Mouse (Mus musculus) urinary bladder, adult 18-20 months (tissue): ENCODE measurements around the gene Esyt2.
A peak's percentile ranks its signal among the peaks of the same experiment; 100 is the strongest.
"Not testable (repeated sequence)": the region's sequence is repeated elsewhere in the genome, so short reads cannot be mapped to it uniquely, and the experiment has no call there.

Experiments
- DNase-seq, 2 experiments: peaks; one replicate each; pipeline ENCODE4 v3.0.0; 2022; ENCODE audit warnings: low spot score in 2 of 2, mixed read lengths in 2 of 2

Gene Esyt2

DNA sequence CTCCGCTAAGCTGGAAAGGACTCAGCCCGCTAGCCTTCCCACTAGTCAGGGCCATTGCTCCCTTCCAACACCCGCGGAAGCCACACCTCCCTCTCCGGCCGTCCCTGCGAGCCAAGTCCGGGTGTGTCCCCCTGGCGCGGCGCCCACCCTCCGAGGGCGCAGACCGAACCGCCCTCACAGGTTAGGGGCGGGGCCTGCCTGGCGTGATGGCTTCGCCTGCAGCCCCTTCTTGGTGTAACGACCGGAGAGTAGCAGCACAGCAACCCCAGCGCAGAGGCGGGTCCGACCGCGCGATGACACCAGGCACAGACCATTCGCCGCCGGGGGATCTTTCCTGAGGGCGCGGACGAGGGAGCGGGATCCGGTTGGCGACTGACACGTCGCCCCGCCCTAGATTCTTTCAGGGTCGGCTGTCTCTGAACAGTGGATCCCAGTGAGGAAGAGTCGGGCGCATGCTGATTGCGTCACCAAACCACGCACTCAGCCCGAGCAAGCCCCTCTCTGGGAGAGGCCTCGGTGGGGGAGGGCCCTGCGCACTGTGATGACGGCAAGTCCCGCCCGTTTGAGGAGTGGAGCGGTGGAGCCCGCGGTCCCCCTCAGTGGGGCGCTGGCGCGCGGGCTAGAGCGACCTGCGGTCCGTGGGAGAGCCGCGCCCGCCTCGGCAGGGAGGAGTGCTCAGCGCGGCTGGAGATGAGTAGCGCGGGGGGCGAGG, at the start of gene Esyt2:
Gene Esyt2, plus strand, starts transcription at position 544 of the 712 bp plus-strand sequence.
- DNase-seq: peak; percentile 98 to 100

DNA sequence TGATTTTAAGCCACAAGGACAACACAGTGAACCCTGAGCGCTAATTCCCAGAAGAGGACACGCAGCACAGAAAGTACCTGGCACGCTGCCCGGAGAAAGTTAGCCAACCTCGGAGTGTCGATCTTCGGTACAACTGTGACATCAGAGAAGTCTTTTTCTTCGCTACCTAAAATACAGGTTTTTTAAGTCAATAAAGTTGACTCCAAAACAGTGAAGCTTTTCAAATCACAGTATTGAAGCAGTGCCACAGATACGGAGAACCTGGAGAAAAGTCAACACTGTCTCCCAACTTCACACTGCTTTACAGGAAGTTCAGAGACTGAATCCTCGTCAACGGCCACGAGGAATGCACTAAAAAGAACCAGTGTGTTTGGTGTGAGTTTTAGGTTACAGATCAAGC, 49.4 kb upstream of the Esyt2 start:
- DNase-seq: peak; percentile 28 to 54

DNA sequence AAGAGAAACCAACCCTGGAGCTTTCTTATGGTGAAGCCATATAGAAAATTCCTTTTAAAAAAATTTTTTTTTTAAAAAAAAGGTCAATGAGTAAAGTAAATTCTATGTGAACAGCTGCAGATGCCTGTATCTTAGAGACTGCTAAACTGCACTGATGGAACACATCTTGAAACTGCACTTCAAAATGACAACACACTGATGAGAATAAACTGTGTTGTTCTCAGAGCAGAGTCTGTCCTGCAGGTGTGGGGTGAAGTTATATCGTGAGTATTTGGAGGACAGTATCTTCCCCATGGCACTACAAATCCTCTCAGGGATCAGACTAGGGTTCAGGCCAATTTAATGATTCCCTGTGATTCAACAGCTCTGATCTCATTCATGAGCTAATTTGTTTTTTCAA, 48.9 kb upstream of the Esyt2 start:
- no peak for DNase-seq

DNA sequence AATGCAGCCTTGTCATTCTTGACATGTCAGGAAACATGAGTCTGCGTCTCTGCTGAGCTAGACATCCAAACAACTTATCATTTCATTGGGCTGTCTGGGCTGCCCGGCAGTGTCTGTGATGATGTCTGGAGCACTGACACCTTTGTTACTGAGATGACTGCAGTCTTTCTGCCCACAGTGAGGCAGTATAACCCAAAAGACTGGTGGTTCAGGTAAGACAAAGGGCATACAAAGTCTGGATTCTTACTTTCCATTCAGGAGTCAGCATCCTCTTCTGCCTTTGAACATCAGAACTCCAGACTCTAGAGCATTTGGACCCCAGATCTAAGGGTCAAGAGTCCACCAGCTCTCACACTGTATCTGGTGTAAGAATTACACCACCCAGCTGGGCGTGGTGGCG, 45.6 kb upstream of the Esyt2 start:
- no peak for DNase-seq

DNA sequence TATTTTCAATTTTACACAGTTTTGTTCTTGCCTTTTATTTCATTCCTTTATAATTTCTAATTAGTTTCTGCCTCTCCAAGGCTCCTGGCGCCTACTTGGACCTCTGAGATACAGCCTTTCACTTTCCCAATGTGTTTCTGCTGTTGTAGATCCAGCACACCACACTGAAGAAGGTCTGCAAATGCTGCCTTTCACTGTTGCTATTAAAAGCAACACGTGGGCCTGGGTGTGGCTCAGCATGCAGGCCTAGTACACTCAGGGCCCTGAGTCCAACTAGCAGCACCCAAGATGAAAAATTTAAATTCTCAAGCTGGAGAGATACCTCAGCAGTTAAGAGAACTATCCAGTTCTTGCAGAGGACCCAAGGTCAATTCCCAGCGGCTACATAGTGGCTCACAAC, 44.3 kb upstream of the Esyt2 start:
- DNase-seq: no peak

DNA sequence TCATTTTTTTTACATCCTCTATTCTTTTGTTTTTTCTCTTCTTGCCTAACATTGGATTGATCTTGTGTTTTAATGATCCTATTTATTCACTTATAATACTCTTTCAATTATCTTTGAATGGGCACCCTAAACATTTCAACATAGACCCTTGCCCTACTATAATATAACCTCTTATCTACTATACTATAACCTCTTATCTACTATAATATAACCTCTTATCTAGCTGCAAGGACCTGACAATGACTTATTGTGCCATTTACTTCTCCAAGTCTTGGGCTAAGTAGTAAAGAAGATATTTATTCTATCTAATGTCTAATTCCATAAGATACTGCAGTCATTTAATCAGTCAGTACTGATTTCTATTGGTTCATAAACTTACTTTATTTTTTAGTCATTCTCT, 42.6 kb upstream of the Esyt2 start:
- no peak for DNase-seq

DNA sequence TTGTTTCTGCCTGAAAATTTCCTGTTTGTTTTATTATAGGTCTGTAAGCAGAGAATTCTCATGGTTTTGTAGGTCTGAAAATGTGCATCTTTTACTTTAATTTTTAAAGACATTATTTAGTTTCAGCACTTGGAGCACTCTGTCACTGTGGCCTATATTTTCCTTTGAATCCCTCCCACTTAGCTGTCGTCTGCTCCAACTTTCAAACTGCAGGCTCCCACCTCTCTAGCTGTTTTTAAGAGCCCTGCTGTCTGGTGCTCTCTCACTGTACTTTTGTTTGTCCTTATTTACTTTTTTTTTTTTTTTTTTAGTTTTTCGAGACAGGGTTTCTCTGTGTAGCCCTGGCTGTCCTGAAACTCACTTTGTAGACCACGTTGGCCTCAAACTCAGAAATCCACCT, 42.2 kb upstream of the Esyt2 start:
- DNase-seq: no peak

DNA sequence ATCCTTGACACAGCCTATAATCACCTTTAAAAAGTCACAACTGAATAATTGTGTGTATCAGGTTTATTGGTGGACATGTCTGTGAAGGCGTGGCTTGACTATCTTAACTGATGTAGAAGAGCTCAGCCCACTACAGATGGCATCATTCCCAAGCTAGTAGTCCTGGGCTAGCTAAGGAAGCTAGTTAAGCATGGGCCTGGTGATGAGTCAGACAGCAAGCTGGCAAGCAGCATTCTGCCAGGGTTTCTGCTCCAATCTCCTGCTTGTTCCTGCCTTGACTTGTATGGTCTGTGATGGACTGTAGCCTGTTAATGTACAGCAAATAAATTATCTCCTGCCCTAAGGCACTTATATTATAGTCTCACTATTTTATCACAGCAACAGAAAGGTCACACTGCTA, 36.4 kb upstream of the Esyt2 start:
- no peak for DNase-seq

DNA sequence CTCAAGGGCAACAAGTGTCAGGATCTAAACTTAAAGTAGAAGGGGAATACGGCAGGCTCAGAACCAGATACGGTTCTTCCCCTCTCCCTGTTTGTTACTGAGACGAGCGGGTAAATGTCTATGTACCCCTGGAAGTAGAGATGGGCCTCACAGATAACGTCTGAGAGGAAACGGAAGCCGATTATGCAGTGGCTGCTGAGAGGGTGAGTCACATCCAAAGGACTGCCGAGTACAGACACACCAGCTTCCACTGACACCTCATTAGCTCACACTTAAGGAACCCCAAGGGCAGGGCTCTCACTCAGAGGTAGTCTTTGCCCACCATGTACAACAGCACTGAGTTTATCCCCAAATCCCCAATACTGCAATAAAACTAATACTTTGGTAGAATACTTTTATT, 26.3 kb upstream of the Esyt2 start:
- no peak for DNase-seq

DNA sequence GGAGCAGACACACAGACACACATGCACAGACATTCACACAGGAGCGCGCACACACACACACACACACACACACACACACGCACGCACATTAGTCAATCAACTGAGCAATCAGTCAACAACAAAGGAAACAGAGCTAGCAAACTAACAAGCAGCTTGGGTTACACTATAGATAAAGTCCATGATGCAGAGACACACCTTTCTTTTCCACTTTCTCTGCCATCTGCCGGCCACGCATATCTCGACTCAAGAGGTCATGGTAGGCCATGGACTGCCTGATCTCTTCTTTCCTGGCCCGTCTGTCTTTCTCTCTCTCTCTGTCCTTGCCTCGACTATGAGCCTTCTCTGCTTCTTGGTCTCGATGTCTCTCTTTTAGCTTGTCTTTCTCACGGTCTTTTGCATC, 25.4 kb upstream of the Esyt2 start:
- DNase-seq: no peak

DNA sequence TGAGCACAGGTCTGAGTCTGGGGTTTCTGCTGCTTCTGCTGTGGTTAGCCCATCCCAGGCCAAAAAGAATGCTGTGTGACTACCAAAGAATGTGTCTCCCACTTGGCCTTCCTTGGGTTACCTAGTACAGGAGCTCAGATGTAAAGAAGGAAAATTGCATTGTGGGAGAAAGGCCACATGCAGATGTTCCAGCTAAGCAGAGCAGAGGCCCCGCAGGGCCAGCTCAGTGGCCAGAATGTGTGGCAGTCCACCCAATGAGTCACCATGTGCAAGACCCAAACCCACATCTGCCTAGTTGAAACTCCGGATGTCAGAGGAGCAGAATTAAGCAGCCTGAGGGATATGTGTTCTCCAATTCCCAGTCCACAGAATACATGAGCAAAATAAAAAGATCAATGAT, 22.7 kb upstream of the Esyt2 start:
- DNase-seq: no peak

DNA sequence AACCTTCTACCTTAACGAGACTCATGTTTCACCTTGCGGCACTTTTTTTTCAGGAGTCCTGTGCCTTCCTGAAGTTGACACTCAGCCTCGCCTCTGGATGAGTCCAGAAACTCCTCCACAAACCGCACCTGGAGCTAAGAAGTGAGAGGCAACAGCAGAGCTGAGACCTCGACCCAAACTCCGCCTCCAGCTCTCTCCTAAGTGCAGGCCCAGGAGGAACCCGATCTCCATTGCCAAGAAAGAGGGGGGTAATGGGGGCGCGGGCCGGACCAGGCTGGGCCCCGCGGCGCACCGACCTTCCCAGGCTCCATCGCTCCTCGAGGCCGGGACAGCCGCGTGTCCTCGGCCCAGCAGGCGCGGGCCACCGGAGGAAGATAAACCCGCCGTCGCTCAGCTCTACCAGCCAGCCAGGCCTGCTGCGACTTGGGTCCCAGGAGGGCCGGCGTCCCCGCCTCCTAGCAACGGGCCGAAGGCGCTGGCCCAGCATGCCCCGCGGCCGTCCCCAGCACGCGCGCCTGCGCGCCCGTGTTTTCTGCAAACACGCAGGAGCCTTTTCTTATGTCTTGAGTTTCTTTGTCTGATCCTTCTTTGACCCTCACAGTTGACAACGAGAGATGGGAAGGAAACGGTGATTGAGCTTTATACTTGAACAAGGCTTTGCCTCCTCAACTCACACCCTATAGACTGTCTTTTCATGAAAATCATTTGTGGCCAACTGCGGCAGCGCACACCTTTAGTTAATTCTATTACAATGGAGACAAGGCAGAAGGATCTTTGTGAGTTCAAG, 18.2 kb upstream of the Esyt2 start, which contains the start of gene Wdr60:
Gene Wdr60, minus strand, starts transcription at position 468 of the 787 bp plus-strand sequence.
- DNase-seq: peak; percentile 84 to 90

DNA sequence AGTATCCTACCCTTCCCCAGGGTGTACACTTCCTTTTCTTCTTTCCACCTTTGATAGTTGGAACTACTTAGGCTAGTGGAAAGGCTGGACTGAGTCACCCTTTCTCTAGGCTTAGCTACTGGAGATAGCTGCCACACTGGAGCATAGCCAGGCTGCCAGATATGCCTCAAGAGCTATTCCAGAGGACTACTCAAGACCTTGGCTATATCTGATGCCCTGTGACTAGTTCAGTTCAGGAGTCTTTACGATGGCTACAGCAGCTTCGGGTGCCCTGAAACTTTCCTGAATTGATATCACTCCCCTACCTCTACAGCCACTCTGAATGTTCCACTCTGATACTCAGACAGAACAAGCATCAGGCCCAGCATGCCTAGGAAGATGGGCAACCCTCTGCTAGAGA, 16.2 kb upstream of the Esyt2 start:
- DNase-seq: no peak

DNA sequence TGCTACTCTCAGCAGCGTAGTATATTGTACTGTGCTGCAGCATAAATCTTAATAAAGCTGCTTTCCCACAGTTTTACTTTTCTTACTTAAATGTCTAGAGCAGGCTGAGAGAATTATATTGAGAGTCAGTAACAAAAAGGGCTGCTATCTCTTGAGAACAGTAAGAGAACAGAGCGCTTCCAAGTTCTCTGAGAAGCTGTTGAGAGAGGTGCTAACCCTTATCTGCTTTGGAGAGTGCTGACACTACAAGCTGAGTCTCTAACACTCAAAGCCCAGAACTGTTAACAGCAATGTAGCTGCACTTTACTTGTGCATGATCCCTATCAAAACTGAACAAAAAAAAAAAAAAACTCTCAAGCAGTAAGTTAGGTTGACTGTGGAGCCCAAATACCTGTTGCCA, 15.7 kb upstream of the Esyt2 start:
- DNase-seq: no peak

DNA sequence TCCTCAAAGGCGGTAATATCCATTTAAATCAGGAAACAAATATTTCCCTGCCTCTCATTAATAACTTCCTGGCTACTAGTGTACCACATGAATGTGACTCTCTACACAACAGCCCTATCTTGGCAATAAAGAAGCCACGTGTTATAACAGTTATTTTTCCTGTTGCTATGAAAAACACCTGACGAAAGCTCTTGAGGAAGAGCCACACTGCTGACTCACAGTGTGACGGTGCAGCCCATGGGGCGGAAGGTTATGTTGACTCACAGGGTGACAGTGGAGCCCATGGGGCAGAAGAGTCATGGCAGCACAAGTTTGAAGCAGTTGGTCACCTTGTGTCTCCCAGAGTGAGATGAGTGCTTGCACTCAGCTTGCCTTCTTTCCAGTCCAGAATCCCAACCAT, 11.5 kb upstream of the Esyt2 start:
- DNase-seq: peak in 1 of 2 experiments; percentile 20

DNA sequence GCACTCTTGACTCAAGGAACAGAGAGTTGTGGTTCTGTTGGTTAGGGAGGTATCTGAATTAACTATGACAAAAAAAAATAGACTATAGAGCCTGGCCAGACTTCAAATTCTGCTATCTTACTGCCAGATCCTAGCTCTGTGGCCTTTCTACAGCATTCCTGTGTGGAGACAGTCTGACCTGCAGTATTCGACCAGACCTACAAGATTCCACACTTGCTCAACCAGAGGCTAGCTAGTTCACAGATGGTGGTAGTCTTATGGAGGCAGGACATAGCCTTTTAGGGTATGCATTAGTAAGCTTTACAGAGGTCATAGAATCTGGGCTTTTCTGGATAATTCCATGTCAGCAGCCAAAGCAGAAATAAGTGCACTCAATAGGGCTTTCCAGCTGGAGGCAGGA, 10.5 kb upstream of the Esyt2 start:
- DNase-seq: no peak

DNA sequence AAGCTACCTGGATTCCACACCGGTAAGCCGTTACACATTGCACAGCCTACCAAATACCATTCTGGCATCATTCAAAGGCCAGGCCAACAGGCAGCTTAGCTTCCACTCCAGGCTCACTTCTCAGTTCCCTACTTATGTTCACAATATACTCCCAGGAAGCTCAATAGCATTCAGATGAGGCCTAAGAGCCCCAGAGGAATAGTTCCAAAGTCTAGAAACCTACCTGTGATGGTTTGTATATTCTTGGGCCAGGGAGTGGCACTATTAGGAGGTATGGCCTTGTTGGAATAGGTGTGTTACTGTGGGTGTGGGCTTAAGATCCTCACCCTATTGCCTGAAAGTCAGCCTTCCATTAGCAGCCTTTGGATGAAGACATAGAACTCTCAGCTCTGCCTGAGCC, 9.9 kb upstream of the Esyt2 start:
- DNase-seq: no peak

DNA sequence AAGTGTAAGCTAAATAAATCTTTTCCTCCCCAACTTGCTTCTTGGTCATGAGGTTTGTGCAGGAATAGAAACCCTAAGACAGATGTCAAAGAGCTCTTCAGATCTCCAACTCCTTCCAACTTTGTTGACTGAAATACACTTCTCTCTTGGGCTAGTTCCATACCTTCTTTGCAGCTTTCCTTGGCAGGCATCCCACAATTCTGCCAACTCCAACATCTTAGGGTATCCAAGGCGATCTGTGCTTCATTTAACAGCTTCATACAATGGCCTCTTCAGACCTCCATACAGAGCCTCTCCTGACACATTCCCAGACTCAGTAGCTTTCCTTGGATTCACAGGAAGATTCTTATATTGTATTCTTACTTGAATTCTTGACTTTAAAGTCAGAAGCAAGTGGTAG, 7.3 kb upstream of the Esyt2 start:
- DNase-seq: no peak

DNA sequence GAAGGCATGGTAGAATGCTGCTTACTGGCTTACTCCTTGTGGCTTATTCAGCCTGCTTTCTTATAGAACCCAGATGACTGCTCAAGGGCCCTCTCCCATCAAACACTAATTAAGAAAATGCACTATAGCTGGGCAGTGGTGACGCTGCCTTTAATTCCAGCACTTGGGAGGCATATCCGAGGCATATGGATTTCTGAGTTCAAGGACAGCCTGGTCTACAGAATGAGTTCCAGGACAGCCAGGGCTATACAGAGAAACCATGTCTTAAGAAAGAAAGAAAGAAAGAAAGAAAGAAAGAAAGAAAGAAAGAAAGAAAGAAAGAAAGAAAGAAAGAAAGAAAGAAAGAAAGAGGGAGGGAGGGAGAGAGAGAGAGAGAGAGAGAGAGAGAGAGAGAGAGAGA, 5.9 kb upstream of the Esyt2 start, which contains the start of gene Gm11027:
Gene Gm11027, plus strand, starts transcription at position 301 of the 400 bp plus-strand sequence.
- DNase-seq: not testable (repeated sequence)

DNA sequence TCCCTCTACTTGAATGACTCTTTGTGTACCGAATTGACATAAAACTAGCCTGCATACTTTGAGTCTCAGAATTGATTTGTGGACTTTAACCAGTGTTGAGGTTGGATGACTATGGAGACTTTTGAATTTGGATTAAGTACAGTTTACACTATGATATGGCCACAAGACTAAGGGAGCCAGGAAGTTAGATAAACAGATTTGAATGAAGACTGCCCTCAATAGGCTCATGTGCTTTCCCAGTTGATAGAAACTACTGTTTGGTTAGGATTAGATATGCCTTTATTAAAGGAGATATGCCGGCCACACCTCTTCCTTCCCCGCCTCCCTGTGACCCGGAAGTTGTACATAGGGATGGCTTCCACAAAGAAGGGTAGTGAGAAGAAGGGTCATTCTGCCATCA, 5.4 kb upstream of the Esyt2 start:
- no peak for DNase-seq

DNA sequence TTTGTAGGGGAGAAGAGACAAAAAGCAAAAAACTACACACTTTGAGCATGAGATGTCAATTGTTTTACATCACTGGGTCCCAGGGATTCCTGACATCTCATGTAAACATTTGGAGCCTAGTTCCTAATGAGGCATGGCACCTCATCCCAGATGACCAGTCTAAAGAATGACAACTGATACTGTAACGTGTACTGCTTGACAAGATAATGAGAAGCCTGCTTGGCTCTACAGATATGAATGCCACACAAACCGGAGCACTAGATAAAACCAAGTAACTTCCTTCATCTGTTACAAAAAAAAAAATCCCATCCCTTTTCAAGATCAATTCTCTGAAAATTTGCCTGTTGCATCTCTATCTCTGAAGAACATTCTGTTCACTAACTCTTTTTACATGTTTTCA, 4.0 kb upstream of the Esyt2 start:
- no peak for DNase-seq

DNA sequence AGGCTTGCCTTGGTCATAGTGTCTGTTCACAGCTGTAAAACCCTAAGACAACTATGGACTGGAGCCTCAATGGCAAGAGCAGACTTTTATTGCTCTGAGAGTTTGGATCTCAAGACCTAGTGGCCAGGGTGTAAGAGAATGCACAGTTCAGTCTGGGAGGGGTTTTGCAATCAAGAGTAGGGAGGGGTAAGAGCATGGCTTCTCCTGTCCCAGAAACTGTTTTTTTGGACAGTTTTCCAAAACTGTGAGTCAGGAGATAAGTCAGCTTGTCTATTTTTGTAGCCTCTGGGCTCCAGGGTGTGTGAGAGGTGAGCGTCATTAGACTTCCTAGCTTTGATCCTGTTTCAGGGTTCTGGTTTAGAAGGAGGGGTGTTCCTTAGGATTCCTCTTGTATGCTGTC, 2.5 kb upstream of the Esyt2 start:
- no peak for DNase-seq

DNA sequence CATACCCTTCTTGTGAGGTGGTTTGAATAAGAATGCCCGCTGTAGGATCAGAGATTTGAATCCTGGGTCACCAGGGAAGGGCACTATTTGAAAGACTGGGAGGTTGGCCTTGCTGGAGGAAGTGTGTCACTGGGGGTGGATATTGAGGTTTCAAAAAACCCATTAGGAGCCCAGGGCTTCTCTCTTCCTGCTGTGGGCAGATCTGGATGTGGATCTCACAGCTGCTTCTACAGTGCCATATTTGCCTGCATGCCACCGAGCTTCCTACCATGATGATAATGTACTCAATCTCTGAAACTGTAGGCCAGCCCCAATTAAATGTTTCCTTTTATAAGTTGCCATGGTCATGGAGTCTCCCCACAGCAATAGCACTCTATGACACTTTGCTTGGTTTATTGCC, 1.8 kb upstream of the Esyt2 start:
- no peak for DNase-seq
